Mouse (Mus musculus) Patski (cell line): Measurements from ENCODE around the gene Shcbp1. TPM values are rescaled to one million over a fixed set of nuclear protein-coding genes. Genes with fewer than 3 reads are reported as not detected.
"Not testable (repeated sequence)": the region's sequence is repeated elsewhere in the genome, so short reads cannot be mapped to it uniquely, and the experiment has no call there.

Experiments
- ATAC-seq: fragments of 100-300 bp; one replicate; pipeline ENCODE4 v1.8.0; 2021
- CTCF ChIA-PET: fragments of 350-600 bp; sonication (Branson Sonifier 250); formaldehyde crosslinking; loops from one replicate; lab custom pipeline; 2022; ENCODE audit warnings: inconsistent platforms; lab: Charles Lee
- POLR2A ChIA-PET: fragments of 350-600 bp; sonication (Branson Sonifier 250); formaldehyde crosslinking; loops from one replicate; lab custom pipeline; 2022; ENCODE audit warnings: antibody characterized with exemption, inconsistent platforms; lab: Charles Lee
- DNase-seq: peaks from one replicate; pipeline ENCODE4 v3.0.0-alpha.2; 2011; ENCODE audit warnings: low read depth, low spot score
- H3K27me3 ChIP-seq: fragments of 371-371 bp; one replicate; pipeline ENCODE4 v1.5.1; 2021
- CTCF ChIP-seq: fragments of 100-300 bp; IDR thresholded peaks from one replicate; pipeline ENCODE4 v1.5.1; 2021
- in situ Hi-C: fragments of 300-500 bp; cut with MboI; formaldehyde crosslinking; loops from 3 replicates; pipeline ENCODE4 v1.11.1; 2018; ENCODE audit warnings: low pct_unique_long_range_greater_than_20kb, mixed read lengths
- polyA plus RNA-seq: library from polyadenylated mRNA; unstranded; gene quantifications from one replicate; pipeline ENCODE4 v1.2.3, GENCODE M21; 2021

The Shcbp1 gene
- 25.5 TPM for polyA plus RNA-seq

- ATAC-seq (peak; percentile 91), DNase-seq (peak; percentile 73)
- ChIA-PET CTCF (interaction anchor here (1.0 to 4.3 kb wide), 6 partner anchors 11 to 86 kb away, joined by 3 to 24 read pairs (median 3); no protein-coding TSS in a partner anchor), POLR2A (no interaction called here)
- no peaks in the 10 kb centered on the region for H3K27me3 ChIP-seq
- peak; percentile 90 for TF ChIP-seq CTCF
- in situ Hi-C loops: no loop called here
Measured at GRCm38 (mm10) chr8:4779254-4780055, at the start of gene Shcbp1. Gene Shcbp1 (minus strand): TSS chr8:4779567.

- no peaks in the 10 kb centered on the region for H3K27me3 ChIP-seq
- POLR2A ChIA-PET: no interaction called here
- ATAC-seq (no peak), DNase-seq (no peak)
- no peak for TF ChIP-seq CTCF
- in situ Hi-C loops: no loop called here
- CTCF ChIA-PET: no interaction called here
Measured at GRCm38 (mm10) chr8:4808831-4809230, 29.5 kb upstream of the Shcbp1 start.

GRCm38 (mm10) chr8:4800524-4801122 is 21.3 kb upstream of the Shcbp1 start:
- ATAC-seq (no peak), DNase-seq (no peak)
- CTCF ChIA-PET: interaction anchor here (0.8 kb wide), 1 partner anchor 61 kb away, joined by 3 read pairs; no protein-coding TSS in a partner anchor
- in situ Hi-C loops: no loop called here
- H3K27me3 ChIP-seq: no peaks in the 10 kb centered on the region
- POLR2A ChIA-PET: no interaction called here
- TF ChIP-seq CTCF: peak; percentile 38

GRCm38 (mm10) chr8:4778266-4778665 is 1.1 kb downstream of the Shcbp1 start:
- ChIA-PET CTCF (interaction anchor here (1.6 to 4.3 kb wide), 3 partner anchors 10 to 48 kb away, joined by 3 to 24 read pairs (median 3); no protein-coding TSS in a partner anchor), POLR2A (no interaction called here)
- DNase-seq (no peak), ATAC-seq (peak; percentile 32)
- H3K27me3 ChIP-seq: no peaks in the 10 kb centered on the region
- TF ChIP-seq CTCF: no peak
- in situ Hi-C loops: no loop called here

GRCm38 (mm10) chr8:4764751-4765150 is 14.6 kb downstream of the Shcbp1 start:
- CTCF ChIA-PET: interaction anchor here (1.2 kb wide), 1 partner anchor 14 kb away, joined by 3 read pairs; the partner anchor contains the start of gene Shcbp1
- no peaks in the 10 kb centered on the region for H3K27me3 ChIP-seq
- TF ChIP-seq CTCF: no peak
- POLR2A ChIA-PET: no interaction called here
- in situ Hi-C loops: no loop called here
- DNase-seq (no peak), ATAC-seq (no peak)

- ATAC-seq: no peak
- no peak for DNase-seq
- ChIA-PET CTCF (interaction anchor here (1.4 kb wide), 1 partner anchor 14 kb away, joined by 3 read pairs; no protein-coding TSS in a partner anchor), POLR2A (no interaction called here)
- in situ Hi-C loops: no loop called here
- H3K27me3 ChIP-seq: no peaks in the 10 kb centered on the region
- no peak for TF ChIP-seq CTCF
Measured at GRCm38 (mm10) chr8:4753048-4753447, 26.3 kb downstream of the Shcbp1 start.

- ChIA-PET POLR2A (no interaction called here), CTCF (interaction anchor here (1.3 kb wide), 2 partner anchors 10 to 48 kb away, joined by 3 to 5 read pairs; partner anchors contain the start of gene Shcbp1)
- in situ Hi-C loops: no loop called here
- ATAC-seq (no peak), DNase-seq (no peak)
- H3K27me3 ChIP-seq: no peaks in the 10 kb centered on the region
- TF ChIP-seq CTCF: peak; percentile 68
Measured at GRCm38 (mm10) chr8:4730942-4731341, 48.4 kb downstream of the Shcbp1 start.

GRCm38 (mm10) chr8:4715546-4715945 is 63.8 kb downstream of the Shcbp1 start:
- no peaks in the 10 kb centered on the region for H3K27me3 ChIP-seq
- TF ChIP-seq CTCF: no peak
- CTCF ChIA-PET: no interaction called here
- in situ Hi-C loops: no loop called here
- POLR2A ChIA-PET: no interaction called here
- DNase-seq (no peak), ATAC-seq (no peak)

GRCm38 (mm10) chr8:4708346-4708745 is 71.0 kb downstream of the Shcbp1 start:
- CTCF ChIA-PET, H3K27me3 ChIP-seq, POLR2A ChIA-PET, DNase-seq, ATAC-seq, in situ Hi-C loops: not testable (repeated sequence)

GRCm38 (mm10) chr8:4707916-4708315 is 71.5 kb downstream of the Shcbp1 start:
- CTCF ChIA-PET, H3K27me3 ChIP-seq, POLR2A ChIA-PET, in situ Hi-C loops, DNase-seq, ATAC-seq: not testable (repeated sequence)

- DNase-seq (no peak), ATAC-seq (no peak)
- CTCF ChIA-PET: no interaction called here
- POLR2A ChIA-PET: no interaction called here
- in situ Hi-C loops: no loop called here
- peaks cover 4% of the 10 kb centered on the region for H3K27me3 ChIP-seq
- no peak for TF ChIP-seq CTCF
Measured at GRCm38 (mm10) chr8:4691634-4692033, 87.7 kb downstream of the Shcbp1 start.

Other genes starting within 250 kb of the Shcbp1 start
- gene Zfp958, start 166.4 kb downstream of the Shcbp1 start, polyA plus RNA-seq: 11.9 TPM